Mouse (Mus musculus): ENCODE results near the gene Olfr671.
"Not testable (repeated sequence)": the region's sequence is repeated elsewhere in the genome, so short reads cannot be mapped to it uniquely, and the experiment has no call there.

Gene Olfr671

DNA sequence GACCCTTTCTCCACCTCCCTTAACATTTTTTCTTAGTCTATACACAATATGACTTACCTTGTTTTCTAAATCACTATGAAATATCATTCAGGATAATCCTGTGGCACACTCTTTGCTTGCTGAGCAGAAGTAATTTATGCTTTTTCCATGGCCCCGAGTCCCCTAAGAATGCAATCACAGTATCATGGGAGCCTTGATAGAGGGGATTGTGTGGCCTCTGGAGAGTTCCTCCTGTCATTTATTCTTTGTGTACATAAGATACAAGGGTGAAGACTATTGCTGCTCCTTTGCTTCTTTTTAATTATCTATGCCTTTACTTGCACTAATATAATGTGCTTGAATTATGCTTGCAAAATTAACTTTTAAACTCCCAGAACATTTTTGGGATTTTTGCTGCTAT, at the start of gene Olfr671:
TSS of gene Olfr671 (minus strand) at position 101 of the 400 bp plus-strand sequence.
- no peak for DNase-seq

DNA sequence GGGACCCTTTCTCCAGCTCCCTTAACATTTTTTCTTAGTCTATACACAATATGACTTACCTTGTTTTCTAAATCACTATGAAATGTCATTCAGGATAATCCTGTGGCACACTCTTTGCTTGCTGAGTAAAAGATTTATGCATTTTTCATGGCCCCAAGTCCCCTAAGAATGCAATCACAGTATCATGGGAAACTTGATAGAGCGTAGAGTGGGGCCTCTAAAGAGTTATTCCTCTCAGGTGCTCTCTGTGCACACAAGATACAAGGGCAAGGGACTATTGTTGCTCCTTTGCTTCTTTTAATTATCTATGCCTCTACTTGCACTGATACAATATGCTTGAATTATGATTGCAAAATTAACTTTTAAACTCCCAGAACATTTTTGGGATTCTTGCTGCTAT, 49.4 kb upstream of the Olfr671 start, which contains the start of gene Olfr675:
TSS of gene Olfr675 (minus strand) at position 101 of the 400 bp plus-strand sequence.
- DNase-seq, result no peak

DNA sequence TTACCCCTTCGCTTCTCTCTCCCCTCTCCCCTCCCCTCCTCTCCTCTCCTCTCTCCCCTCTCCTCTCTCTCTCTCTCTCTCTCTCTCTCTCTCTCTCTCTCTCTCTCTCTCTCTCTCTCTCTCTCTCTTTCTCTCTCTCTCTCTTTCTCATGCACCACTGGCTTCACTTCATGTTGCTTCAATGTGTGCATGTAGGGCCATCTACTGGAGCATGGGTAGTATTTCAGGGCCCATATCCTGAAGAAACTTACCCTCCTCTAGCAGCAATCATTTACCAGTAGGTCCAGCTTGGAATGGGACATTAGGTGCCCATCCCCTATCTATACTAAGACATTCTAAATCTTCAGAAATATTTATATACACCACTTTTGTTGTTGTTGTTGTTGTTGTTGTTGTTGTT, 43.6 kb upstream of the Olfr671 start:
- DNase-seq, result no peak

DNA sequence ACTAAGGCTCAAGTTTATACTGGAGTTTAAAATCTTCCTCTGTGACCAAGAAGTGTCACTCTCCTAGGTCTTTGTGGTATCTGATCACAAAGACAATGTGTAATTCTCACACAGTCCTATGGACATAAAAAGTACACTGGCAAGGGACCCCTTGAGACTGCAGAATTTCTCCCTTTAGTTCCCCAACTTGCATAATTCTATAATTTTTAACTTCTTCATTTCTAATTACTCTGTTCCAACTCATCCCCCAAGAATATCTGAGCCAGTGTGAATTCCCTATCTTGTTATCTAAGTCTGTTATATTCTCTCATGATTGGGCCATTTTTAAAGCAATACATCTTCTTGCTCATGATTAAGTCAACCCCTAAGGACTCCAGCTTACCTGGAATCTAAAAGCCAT, 23.0 kb upstream of the Olfr671 start, which contains the start of gene Olfr672:
TSS of gene Olfr672 (minus strand) at position 101 of the 400 bp plus-strand sequence.
- no peak for DNase-seq

DNA sequence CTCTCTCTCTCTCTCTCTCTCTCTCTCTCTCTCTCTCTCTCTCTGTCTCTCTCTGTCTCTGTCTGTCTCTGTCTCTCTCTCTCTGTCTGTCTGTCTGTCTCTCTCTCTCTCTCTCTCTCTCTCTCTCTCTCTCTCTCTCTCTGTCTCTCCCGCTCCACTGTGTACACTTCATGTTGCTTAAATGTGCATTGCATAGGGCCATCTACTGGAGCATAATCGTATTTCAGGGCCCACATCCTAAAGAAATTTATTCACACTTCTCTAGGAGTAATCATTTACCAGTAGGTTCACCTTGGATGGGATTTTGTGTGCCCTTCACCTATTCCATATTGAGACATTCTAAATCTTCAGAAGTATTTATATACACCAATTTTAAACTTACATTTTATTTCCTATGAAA, 6.4 kb downstream of the Olfr671 start:
- not testable (repeated sequence) for DNase-seq

DNA sequence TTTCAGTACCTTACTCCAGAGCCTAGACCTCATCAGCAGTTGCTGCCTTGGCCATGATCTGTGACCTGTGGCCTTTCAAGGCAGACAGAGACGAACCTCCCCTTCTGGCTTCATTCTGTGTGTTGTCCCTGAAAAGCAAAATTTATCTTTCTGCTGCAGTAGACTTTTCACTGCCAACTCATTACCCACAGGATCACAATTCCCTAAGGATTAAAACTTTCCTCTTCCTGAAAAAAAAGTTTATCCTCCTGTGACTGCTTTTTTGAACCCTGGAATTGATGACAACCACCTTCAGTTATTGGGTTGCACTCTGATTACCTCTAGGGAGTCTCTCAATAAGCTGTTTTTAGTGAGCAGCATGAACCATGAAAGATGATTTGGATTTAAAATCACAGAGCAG, 16.4 kb downstream of the Olfr671 start, which contains the start of gene Olfr670:
TSS of gene Olfr670 (minus strand) at position 101 of the 400 bp plus-strand sequence.
- no peak for DNase-seq

DNA sequence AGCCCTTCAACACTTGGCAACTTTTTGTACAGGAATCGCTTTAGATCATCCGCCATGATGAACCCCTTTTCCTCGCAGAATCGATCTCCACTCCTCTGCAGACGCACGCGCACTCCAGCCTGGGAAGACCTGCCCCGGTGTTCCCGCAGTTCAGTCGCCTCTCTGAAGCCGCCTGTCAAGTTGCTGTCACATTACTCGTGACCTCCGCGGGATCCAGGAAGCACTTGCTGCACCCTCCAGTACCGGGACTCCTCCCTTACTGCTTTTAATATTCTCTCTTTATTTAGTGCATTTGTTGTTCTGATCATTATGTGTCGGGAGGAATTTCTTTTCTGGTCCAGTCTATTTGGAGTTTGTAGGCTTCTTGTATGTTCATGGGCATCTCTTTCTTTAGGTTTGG, 28.7 kb downstream of the Olfr671 start:
- not testable (repeated sequence) for DNase-seq

DNA sequence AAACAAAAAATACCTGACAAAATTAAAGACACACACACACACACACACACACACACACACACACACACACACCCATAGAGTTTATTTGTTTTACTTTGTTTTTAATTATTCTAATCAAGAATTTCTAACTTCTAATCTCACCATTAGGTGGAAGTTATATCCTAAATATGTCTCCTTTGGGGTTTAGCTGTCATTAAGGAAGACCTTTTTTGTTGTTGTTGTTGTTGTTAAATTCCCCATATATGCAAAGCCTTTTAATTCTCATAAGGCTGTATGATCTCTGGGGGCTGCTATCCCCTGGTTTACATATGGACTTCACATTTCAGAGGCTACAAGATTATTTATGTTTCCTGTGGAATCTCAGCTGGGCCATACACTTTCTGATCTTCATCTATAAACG, 45.0 kb downstream of the Olfr671 start, which contains the start of gene Olfr669:
TSS of gene Olfr669 (plus strand) at position 301 of the 400 bp plus-strand sequence.
- no peak for DNase-seq

DNA sequence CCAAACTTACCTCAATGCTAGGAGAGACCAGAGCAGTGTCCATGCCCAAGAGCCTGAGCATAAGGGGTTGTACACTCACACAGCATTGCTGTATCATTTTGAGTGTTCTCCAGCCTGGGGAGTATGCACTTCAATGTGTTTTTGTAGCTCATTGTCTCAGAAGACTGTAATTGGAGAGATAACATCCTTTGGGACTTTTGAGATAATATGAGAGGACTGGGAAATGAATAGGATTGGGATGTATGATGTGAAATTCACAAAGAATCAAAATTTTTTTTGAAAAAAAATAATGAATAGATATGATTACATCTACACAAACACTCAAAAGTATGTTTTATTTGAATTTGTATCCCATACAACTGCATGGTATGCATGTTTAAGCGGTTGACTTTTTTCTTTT, 51.0 kb downstream of the Olfr671 start, which contains the start of gene Olfr668:
TSS of gene Olfr668 (minus strand) at position 101 of the 400 bp plus-strand sequence.
- DNase-seq, result no peak
